Mouse (Mus musculus) liver, adult (tissue): ENCODE data around the gene Slk.

Source experiments
- GATA4 ChIP-seq: IDR thresholded peaks from 2 replicates; pipeline ENCODE4 v1.6.1; 2014; ENCODE audit warnings: mild to moderate bottlenecking, low read length; ENCODE audit not compliant: insufficient replicate concordance

Gene Slk

GRCm38 (mm10) chr19:47659765-47660408, 80.4 kb downstream of the Slk start:
- TF ChIP-seq GATA4 = no peak

- TF ChIP-seq GATA4 = no peak
Observed at GRCm38 (mm10) chr19:47667601-47668000, 88.1 kb downstream of the Slk start.

- no peak for TF ChIP-seq GATA4
Observed at GRCm38 (mm10) chr19:47668399-47668798, 88.9 kb downstream of the Slk start.

GRCm38 (mm10) chr19:47674419-47674818, 94.9 kb downstream of the Slk start:
- no peak for TF ChIP-seq GATA4

GRCm38 (mm10) chr19:47678675-47679074, 99.2 kb downstream of the Slk start:
- TF ChIP-seq GATA4 = no peak

GRCm38 (mm10) chr19:47689592-47689991, 110.1 kb downstream of the Slk start:
- no peak for TF ChIP-seq GATA4

- no peak for TF ChIP-seq GATA4
Observed at GRCm38 (mm10) chr19:47691994-47692393, 112.5 kb downstream of the Slk start, which contains the start of gene Col17a1. Col17a1 (minus strand) TSS chr19:47692094.
